Mouse (Mus musculus): ENCODE results near the gene Zbtb5.

GRCm38 (mm10) chr4:44973871-44974270, 38.3 kb downstream of the Zbtb5 start:
- no peak for TF ChIP-seq POLR2A (IDR thresholded peaks at IDR 0.05; ENCODE audit: control insufficient read depth, extremely low read depth, insufficient read depth, low read length, poor library complexity)
- TF ChIP-seq CTCF (IDR thresholded peaks at IDR 0.05; ENCODE audit: borderline replicate concordance, control insufficient read depth, extremely low read depth, insufficient read depth, low read length, poor library complexity): no peak

All from thymus, adult 2 months (tissue).